Mouse (Mus musculus): ENCODE results near the gene Rft1. TPM values are rescaled to one million over a fixed set of nuclear protein-coding genes. Genes with fewer than 3 reads are reported as not detected.

Rft1 gene
- total RNA-seq, 2 experiments from 2014 or later, result 11.0 to 11.7 TPM

DNA sequence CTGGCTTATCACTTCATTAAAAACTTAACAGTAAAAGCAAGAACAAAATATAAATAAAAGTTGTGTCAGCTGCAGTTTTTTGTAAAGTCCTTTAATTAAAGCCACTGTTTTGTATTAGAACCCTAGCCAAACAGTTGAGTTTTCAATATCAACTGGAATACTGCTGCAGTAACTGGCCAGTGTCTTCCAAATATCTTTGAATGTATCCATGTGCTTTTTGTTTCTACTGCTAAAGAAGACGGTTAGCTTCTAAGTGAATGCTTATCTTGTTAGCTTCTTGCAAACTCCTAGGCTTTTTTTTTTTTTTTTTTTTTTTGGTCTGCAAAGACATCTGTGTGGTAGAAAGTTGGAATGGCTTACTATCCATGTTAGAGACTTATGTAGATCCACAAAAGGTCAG is 65.4 kb downstream of the Rft1 start:
- DNase-seq (ENCODE audit: low spot score in 2 of 2), result no peak

GRCm38 (mm10) chr14:30721850-30722249 is 67.7 kb downstream of the Rft1 start:
- no peak for DNase-seq (ENCODE audit: low spot score in 2 of 2)

DNA sequence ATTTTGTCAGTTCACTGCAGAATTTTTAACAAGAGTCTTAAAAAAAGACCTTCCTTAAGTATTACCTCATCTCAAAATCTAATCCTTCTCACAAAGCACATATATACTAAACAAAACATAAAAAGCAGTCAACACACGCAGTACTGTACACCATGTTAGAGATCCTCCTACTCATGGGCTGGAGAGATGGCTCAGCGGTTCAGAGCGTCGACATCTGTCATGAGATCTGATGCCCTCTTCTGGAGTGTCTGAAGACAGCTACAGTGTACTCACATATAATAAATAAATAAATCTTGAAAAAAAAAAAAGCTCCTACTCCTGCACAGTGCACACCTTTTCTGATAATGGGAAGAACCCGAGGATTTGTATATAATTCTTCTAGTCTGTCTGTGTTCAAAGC is 68.2 kb downstream of the Rft1 start:
- no peak for DNase-seq (ENCODE audit: low spot score in 2 of 2)

- DNase-seq (ENCODE audit: low spot score in 2 of 2), result no peak
Measured at GRCm38 (mm10) chr14:30731896-30732295, 77.7 kb downstream of the Rft1 start.

DNA sequence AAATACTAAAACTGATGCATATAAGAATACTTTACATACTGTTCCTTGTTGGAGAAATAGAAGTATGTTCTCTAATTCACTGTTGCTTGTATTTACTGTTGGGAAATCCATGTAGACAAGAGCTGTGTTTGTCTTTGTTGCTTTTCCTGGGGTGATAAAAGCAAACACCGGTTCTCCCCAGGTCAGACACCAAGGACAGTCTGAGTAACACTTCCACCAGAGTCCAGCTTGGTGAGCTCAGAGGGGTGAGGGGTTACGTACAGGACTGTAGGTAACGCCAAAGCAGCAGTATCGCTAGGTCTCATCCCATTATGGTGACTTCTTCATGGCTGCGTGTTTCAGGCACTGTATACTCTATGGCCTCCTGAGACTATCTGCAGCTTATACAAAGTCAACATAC is 80.5 kb downstream of the Rft1 start:
- no peak for DNase-seq (ENCODE audit: low spot score in 2 of 2)

DNA sequence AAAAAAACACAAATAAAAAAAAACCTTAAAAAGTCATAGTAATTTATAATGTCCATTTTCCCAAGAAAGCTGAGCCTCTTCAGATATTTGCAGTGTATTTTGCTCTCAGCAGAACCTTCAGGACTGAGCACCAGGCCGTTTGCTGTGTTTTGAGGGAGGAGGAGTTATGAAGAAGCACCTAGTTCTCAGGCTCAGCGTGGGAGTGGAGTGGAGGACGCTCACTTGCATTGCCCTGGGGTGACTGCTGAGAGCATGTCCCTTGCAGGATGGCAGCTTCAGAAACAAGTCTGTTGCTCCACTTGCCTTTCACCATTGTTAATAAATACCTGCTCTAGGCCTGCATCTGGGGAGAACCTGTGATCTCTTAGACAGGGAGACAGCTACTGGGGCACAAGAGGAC is 81.7 kb downstream of the Rft1 start:
- no peak for DNase-seq (ENCODE audit: low spot score in 2 of 2)

DNA sequence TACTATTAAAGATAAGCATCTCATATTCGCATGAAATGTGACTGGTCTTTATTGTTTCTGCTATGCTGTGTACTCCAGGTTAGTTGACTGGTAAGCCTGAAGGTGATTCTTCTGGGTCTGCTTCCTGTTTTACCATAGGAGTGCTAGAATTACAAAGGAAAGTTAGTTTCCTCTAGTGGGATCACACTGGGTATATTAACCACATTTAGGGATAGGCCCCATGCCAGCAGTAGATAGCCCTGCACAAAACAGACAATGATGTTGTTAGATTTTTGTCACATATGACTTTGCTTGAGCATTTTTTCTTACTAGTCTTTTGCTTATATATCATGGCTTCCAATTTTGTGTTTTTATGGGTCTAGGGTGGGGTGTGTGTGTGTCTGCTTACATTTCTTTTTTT is 82.3 kb downstream of the Rft1 start:
- no peak for DNase-seq (ENCODE audit: low spot score in 2 of 2)

Other genes with a start within 250 kb of the Rft1 start
- 10 to 100 TPM; 19.3 to 21.5 TPM for gene Dcp1a, start 174.8 kb upstream of the Rft1 start, total RNA-seq (2021)
- 10 to 100 TPM; 49.8 to 56.7 TPM for gene Cacna1d, start 162.9 kb upstream of the Rft1 start, total RNA-seq (2021)
- 100 to 1,000 TPM; 170 to 200 TPM for gene Tkt, start 106.0 kb upstream of the Rft1 start, total RNA-seq (2021)
- 10 to 100 TPM; 51.0 to 55.9 TPM for gene Prkcd, start 28.1 kb upstream of the Rft1 start, total RNA-seq (2021)
- 10 to 100 TPM; 25.4 to 27.8 TPM for gene Sfmbt1, start 60.5 kb downstream of the Rft1 start, total RNA-seq (2021)
- gene Tmem110, start 171.2 kb downstream of the Rft1 start, total RNA-seq (2021), result 10 to 100 TPM; 18.2 to 20.3 TPM
- gene Mustn1, start 224.8 kb downstream of the Rft1 start, total RNA-seq (2021), result 1 to 10 TPM; 1.9 to 2.1 TPM
- gene Itih4, start 232.1 kb downstream of the Rft1 start, total RNA-seq (2021), result not detected

All from layer of hippocampus, postnatal 14 days (tissue).